Mouse (Mus musculus) lung, embryonic 16.5 days (tissue): ENCODE measurements around the gene Amer3. TPM values are rescaled to one million over a fixed set of nuclear protein-coding genes. Genes with fewer than 3 reads are reported as not detected.

Source experiments
- polyA plus RNA-seq: library from polyadenylated mRNA; unstranded; fragments of >200 nt; fragmentation: Nextera tagmentation; extraction: Ambion mirVana; gene quantifications from 2 replicates; pipeline ENCODE4 v1.2.1, GENCODE M21; 2015

Amer3 gene
- polyA plus RNA-seq, 1 experiment from 2014 or later, result 0.16 TPM

Other genes with a start within 250 kb of the Amer3 start
- gene Ccdc115, start 140.0 kb upstream of the Amer3 start, polyA plus RNA-seq, result 50.8 and 54.6 TPM in 2 replicates
- gene Imp4, start 139.8 kb upstream of the Amer3 start, polyA plus RNA-seq, result 73.8 and 79.4 TPM in 2 replicates
- gene Ptpn18, start 119.9 kb upstream of the Amer3 start, polyA plus RNA-seq, result 43.2 and 44.0 TPM in 2 replicates
- not detected in 2 replicates for gene Prss39, start 81.2 kb upstream of the Amer3 start, polyA plus RNA-seq
- not detected in 2 replicates for gene Cfc1, start 44.0 kb upstream of the Amer3 start, polyA plus RNA-seq
- gene Prss40, start 18.7 kb upstream of the Amer3 start, polyA plus RNA-seq, result not detected in 2 replicates